Mouse (Mus musculus): ENCODE measurements around the gene Tmem33. TPM values are rescaled to one million over a fixed set of nuclear protein-coding genes. Genes with fewer than 3 reads are reported as not detected.

Gene Tmem33
- total RNA-seq (2015) (127 and 143 TPM in 2 replicates), total RNA-seq (2017) (47.1 and 57.8 TPM in 2 replicates)

DNA sequence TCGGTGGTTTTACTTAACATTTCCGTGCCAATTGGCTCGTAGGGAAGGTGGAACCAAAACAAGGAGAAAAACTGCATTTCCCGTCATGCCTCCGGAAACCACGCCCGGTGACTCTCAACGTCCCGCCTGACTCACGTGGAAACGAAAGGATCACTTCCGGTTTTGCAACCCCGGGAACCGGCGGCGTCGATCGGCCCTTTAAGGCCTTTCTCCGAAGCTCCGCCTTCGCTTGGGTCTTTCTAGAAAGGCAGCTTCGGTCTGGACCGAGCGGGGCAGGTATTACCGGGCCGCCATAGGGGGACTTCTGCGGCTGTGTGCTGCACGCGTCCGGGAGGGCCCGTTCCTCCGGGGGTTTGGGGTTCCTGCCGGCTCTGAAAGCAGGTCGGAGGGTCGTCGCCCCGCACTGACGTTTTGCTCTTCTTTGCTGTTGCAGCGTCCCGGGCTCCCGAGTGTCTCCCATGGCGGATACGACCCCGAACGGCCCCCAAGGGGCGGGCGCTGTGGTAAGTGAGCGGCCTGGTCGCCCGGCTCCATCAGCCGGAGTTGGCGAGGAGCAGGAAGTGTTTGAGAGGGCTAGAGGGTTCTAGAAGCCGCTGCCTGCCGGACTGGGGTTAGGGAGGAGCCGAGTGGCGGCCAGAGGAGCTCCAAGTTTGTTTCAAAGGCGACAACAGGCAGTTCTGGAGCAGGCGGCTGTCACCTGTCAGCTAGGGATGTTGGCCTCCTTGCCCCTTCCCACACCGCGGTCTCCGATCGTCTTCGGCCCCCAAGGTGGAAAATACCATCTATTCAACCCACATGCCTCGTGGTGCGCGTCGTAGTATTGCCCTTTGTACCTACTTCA, at the start of gene Tmem33:
Tmem33 (plus strand) TSS at position 35 of the 841 bp plus-strand sequence.
- peak; percentile 88 for ATAC-seq (replicated peaks; ENCODE audit: poor library complexity)

DNA sequence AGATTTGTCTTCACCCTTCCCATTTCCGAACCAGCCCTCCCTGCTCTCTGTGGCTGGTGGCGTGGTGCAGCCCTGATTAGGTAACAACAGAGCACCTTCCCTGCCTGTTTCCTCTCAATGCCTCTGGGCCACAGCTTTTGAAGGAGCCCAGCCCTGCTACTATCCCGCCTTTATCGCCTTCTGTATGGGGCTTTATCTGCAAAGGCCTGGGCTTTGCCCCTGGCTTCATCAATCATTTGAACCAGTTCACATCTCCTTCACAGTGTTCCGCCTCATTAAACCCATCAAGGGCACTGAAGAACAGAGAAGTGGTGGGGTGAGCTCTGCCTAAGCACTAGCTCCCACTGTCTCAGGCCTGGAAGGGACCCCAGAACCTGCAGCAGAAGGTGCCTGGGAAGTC, 47.2 kb upstream of the Tmem33 start:
- no peak for ATAC-seq (replicated peaks; ENCODE audit: poor library complexity)

DNA sequence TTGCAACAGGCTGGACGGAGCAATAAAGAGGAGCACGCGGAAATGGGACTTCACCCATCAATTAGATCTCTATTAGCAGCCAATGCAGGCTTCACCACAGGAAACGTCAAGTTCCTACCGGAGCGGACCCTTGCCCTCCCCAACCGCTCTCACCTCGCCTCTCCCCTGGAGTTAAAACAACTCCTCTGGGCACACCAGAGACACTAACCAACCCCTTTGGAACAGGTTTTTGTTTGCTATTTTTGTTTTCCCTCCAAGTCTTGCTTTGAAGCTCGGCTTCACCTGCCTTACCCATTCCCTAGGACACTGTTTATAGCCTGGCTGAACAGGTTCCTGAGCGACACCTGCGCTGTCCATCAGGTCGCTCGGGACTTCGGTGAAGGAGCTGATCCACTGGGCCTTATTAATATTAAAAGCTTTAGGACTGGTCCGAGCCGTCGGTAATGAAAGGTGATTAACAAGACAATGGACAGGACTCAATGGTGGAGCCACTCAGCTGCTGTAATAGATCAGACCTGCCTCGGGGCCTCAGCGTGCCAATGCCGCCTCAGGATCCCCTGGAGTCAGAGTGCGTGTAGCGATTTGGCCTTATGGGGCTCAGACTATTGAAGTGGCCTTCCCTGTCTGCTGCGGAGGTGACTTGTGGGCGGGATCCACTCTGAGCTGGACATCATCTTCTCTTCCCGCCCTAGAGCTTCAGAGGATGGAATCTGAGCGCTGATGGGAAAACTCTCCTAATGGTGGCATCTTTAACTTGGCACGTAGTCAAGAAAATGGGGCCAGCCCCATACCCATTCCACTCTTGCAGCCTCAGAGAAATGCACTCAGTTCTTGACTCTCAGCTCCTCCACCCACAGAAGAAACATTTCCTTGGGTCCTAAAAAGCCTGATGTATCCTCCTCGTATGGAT, 45.0 kb upstream of the Tmem33 start:
- ATAC-seq (replicated peaks; ENCODE audit: poor library complexity): no peak

DNA sequence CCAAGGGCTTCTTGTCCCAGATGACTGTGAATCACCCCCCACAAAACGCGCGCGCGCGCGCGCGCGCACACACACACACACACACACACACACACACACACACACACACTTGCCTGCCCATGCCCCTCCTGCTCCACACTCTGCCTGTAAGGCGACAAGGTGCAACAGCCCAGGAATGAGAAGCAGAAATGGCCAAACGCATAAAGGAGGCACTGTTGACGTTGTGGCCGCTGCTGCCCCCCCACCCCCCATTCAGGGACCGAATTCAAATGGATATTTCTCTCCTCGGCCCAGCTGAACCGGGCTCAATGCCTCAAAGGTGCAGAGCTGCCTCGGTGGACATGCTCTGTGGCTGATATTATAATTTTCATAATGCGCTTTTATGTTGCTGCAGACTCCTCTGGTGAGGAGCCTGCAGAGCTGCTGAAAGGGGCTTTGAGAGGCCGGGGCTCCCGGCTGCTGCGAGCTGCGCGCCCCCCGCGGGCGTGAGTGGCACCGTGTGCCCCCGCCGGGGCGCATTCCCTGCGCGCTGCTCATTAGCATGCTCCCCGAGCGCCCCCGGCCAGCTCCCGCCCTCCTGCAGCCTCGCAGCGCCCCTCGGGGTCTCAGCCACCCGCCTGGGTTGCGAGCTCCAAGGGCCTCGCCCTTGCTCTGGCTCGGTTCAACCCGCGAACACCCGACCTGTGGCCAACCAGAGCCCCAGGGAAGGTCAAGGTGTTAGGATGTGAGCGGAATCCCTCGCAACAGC, 44.2 kb upstream of the Tmem33 start:
- ATAC-seq (replicated peaks; ENCODE audit: poor library complexity): no peak

DNA sequence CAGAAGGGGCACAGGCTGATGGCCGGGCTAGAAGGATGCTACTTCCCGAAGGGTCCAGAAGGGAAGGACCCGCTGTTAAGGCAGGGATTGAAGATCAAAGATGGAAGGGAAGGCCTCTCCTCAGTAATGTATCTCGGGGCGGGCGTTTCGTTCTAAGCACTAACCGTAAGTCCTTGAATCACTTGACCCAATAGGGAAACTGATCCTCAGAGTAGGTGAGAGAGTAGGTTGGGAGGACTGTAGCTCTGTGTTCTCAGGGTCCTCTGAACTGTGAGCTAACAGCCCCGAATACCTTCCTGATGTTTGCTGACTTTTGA, 43.6 kb upstream of the Tmem33 start:
- ATAC-seq (replicated peaks; ENCODE audit: poor library complexity): no peak

DNA sequence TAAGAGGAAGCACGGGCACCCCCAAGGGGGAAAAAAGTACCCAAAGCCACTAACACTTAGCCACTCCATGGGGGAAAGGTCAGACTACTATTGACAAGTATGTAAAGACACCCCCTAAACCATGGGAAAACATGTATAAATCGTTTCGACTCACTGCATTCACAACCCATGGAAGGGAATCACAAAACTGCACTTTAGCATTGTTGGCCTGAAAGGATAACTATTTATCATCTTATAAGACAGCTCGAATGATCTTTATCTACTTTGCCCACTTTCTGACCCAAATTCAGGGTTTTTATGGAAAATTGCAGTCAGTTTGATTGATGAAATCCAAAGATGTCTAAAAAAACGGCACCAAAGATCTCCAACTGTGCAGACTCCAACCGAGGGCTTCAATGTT, 38.5 kb upstream of the Tmem33 start:
- ATAC-seq (replicated peaks; ENCODE audit: poor library complexity): no peak

DNA sequence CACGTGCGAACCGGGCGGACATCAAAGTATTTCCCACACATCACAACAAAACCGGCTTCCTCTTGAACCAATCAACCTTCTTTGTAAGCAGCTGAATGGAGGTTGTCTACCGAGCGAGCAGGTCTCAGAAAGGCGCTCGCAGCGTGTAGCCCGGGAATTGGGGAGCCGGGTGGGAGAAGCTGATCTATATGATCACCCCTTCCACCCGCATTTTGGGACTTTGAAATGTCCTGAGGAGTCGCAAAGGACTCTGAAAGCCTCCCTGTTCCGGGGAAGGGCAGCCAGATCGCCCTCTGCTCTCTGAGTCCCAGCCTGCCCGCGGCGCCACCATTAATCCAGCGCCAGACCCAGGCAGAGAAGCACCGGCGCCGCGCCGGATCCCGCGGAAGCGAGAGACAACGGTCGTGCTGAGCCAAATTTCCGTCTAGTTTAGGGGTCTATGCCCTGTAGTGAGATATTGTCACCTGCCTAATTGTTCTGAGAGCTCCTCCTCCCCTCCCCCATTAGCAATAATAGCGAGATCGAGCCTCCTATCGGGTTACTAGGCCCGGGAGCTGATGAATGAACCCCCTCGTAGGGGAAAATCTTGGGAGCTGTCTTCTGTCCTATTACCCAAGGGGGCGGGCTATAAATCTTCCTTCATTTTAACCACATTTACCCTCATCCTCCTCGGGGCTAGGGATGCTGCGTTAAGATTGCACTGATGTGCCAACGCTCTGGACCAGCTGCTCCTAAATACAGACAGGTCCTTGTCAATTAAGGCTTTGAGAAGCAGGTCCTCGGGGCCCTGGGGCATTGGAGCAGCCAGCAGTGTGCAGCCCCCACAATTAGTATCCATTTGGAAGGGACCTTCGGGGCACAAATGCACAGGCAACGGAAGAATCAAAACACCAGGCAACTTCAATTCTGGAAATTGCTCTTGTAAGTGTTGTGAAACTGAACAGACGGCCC, 37.6 kb upstream of the Tmem33 start:
- ATAC-seq (replicated peaks; ENCODE audit: poor library complexity): no peak

DNA sequence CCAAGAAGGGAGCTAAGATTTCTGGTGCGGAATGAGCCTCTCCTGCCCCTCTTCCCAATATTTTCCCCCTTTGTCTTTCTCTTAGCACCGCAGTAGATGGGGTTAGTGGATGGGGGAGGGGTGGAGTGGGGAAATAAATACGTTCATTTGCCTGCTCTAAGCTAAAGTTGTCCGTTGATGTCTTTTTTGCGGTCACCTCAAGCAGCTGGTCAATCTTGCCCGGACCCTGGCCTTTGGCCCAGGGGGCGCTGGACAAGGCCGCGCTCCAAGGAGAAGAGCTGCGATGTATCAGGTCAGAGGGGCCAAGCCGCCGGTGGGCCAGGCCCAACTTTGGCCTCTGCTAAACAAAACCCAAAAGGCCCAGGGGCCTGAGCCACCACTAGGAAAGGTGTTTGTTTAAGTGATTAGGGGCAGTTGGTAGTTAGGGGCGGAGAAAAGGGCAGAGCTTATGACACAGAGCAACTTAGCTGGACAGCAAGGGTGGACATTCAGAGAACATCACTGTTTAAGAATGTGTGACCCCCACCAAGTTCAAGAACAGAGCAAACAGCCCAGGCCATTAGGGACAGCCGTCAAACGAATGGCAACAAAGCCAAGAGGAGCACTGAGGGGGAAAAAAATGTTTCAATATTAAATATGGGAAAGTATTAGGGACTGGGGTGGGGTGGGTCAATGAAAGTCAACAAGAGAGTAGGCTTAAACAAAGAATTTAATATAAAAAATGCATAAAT, 36.8 kb upstream of the Tmem33 start:
- ATAC-seq (replicated peaks; ENCODE audit: poor library complexity): no peak

DNA sequence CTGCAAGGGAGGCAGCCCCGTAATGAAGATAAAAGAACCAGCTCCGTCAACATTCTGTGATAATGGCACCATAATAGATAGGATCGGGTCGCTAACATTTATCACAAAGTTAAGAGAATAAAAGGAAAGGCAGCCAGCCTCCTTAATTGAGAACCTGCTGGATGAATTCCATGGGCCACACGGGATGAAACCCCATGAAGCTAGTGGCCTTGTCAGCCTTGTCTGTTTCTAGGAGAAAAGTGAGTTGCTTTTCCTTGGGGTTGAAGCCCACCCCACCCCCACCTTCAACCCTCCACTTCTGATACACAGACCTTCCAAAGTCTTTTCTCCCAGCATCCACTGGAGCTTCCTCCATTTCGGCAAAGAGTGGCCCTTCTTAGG, 36.3 kb upstream of the Tmem33 start:
- ATAC-seq (replicated peaks; ENCODE audit: poor library complexity): no peak

DNA sequence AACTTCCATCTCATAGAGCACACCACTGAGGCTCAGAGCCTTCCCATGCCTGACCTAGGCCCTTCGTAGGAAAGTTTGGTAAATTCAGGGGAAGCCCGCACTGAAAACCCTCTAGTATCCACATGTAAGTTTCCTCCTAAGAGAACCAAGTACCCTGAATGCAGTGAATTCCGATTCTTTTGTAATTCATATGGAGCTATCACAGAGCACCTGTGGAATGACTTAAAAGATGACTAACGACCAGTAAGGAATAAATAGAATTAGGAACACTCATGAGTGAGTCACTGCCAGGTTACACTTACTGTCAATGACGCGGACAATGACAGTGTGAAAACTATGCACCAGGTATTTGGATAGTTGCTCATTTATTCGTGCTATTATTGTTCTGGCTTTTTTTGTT, 34.6 kb upstream of the Tmem33 start:
- no peak for ATAC-seq (replicated peaks; ENCODE audit: poor library complexity)

DNA sequence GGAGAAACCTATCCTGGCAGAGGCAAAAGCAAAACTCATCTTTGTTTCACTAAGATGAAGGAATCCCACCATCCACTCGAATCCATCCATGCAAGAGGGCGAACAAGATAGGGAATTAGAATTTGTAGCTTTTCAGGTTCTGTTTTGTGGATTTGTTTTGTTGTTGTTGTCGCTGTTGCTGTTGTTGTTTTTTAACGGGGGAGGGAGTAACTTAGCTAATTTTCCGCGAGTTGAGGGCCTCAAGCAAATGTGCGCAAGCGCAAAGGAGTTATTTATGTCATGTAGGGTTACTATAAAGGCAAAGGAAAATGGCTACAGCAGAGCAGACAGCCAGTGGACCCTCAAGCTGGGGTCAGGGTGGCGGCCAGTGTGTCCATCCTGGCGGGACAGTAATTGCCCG, 33.1 kb upstream of the Tmem33 start:
- ATAC-seq (replicated peaks; ENCODE audit: poor library complexity): no peak

DNA sequence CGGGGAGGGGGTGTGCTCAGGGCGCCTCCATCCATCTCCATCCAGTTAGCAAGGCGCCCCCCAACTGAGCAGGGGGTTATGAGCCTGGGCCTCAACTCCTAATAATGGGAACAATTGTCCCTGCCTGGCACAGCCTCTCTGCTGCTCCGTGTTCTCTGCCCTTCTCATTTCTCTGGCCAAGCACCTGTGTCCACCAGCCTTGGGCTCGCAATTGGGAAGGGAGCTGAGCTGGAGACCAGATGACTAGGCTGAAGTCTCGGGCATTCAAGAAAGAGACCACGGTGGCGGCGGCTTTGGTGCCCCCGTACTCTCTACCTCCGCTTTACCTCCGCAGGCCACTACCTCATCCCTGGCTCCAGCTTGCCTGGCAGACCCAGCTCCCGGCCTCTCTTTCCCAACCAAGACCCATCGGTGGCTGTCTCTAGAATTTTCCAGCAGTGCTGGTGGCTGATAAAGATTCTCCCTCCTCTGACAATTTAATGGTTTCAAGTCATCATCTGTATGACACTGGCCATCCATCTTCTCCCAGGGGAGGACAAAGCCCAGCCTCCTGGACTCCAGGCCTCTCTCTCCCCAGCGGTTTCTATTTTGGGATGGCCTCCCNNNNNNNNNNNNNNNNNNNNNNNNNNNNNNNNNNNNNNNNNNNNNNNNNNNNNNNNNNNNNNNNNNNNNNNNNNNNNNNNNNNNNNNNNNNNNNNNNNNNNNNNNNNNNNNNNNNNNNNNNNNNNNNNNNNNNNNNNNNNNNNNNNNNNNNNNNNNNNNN, 32.5 kb upstream of the Tmem33 start:
- ATAC-seq (replicated peaks; ENCODE audit: poor library complexity): no peak

DNA sequence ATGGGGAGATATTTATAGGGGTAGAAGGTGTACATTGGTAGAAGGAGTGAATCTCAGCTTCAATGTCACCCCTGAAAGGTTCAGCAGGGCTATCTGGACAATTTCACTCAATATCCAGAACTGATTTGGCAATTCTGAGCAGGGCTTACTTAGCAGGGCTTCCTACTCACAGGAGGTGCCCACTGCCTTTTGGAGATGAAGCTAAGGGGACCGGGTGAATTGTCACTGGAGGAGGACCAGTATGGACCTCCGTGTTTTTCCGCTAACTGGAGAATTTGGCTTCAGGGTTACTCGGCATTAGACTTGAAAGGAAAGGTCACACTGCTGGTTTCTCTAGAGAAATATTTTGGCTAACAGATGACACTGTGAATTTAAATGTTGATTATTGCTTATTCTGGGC, 25.7 kb upstream of the Tmem33 start:
- ATAC-seq (replicated peaks; ENCODE audit: poor library complexity): no peak

DNA sequence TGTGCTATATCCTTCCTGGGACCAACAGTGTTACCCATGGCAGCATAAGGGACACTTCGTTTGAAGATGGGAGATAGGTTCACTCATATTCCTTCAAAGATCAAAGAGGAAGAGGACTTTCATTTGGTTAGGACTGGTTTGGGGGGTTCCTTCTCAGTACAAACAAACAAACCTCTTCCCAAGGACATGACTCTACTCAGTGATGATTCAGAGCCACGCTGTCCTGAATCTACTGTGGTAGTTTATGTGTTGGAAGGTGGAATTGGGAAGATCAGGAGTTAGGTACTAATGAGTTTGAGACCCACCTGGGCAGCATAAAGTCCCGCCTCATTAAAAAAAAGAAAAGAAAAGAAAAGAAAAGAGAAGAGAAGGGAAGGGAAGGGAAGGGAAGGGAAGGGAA, 24.9 kb upstream of the Tmem33 start:
- no peak for ATAC-seq (replicated peaks; ENCODE audit: poor library complexity)

DNA sequence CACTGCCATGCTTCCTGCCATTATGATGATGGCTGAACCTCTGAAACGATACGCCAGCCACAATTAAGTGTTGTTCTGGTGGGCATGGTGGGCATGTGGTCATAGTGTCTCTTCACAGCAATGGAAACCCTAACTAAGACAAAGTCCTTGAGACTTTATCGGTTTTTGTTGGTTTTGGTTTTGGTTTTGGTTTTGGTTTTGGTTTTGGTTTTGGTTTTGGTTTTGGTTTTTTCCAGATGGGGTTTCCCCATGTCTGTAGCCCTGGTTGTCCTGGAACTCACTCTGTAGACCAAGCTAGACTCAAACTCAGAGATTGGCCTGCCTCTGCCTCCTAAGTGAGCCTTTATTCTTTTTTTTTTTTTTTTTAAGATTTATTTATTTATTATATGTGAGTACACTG, 23.8 kb upstream of the Tmem33 start:
- no peak for ATAC-seq (replicated peaks; ENCODE audit: poor library complexity)

DNA sequence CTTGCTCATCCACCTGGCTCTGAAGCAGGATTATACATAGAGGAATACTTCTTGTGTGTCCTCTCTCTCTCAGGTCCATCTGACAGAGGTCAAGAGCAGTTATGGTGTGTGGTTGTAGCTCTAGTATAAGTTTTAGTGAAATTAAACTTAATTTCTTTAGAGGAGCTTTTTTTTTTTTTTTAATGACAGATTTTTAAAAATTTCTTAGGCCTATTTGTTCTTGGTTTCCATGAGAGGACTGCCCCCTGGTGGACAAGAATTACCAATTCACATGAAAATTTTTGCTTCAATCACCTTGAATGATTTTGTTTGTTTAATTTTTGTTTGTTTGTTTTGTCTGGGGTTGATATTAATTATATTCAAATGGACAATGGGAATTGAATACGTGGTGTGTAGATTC, 22.1 kb upstream of the Tmem33 start:
- no peak for ATAC-seq (replicated peaks; ENCODE audit: poor library complexity)

DNA sequence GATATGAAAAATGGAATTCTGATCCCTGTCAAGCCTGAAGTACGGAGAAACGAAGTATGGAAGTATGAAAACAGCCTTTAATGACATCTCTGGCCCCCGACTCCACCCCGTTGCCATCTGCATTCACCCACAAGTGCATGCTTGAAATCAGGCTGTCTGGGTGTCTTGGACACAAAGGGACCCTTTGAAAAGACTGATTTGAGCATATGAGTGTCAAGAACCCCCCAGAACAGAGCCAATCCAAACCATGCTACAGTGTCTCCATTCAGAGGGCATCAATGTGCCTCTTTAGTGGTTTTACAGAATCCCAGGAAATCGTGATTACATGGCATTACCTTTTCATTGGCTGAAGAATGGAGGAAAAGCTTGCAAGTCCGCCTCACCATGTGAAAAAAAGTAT, 18.7 kb upstream of the Tmem33 start:
- no peak for ATAC-seq (replicated peaks; ENCODE audit: poor library complexity)

DNA sequence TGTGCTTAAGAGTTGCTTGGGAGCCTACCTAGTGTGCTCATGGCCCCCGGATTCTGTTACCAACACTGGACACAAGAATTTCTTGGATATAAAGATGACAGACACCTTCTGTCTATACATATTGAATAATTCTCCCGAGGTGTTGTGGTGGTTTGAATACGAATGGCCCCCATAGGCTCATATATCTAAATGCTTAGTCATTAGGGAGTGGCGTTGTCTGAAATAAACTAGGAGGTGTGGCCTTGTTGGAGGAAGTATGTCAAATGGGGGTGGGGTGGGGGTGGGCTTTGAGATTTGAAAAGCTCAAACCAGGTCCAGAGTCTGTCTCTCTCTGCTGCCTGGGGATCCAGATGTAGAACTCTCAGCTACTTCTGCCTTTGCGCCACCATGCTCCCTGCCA, 17.1 kb upstream of the Tmem33 start:
- no peak for ATAC-seq (replicated peaks; ENCODE audit: poor library complexity)

DNA sequence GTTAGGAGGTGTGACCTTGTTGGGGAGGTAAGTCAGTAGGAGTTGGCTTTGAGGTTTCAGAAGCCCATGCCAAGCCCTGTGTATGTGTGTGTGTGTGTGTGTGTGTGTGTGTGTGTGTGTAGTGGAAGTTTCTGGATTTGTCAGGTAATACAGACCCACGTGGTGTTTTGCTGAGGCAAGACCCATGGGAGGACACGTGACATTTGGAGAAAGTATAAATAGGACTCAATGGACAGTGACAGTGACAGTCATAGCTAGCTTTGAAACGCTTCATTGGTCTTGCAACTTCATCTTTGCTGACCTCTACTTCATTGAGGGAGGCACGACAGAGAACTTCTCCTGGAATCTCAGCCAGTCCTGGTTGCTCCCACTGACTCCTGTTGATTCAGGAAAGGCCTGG, 8.1 kb upstream of the Tmem33 start:
- no peak for ATAC-seq (replicated peaks; ENCODE audit: poor library complexity)
